In the genomic region with DNA sequence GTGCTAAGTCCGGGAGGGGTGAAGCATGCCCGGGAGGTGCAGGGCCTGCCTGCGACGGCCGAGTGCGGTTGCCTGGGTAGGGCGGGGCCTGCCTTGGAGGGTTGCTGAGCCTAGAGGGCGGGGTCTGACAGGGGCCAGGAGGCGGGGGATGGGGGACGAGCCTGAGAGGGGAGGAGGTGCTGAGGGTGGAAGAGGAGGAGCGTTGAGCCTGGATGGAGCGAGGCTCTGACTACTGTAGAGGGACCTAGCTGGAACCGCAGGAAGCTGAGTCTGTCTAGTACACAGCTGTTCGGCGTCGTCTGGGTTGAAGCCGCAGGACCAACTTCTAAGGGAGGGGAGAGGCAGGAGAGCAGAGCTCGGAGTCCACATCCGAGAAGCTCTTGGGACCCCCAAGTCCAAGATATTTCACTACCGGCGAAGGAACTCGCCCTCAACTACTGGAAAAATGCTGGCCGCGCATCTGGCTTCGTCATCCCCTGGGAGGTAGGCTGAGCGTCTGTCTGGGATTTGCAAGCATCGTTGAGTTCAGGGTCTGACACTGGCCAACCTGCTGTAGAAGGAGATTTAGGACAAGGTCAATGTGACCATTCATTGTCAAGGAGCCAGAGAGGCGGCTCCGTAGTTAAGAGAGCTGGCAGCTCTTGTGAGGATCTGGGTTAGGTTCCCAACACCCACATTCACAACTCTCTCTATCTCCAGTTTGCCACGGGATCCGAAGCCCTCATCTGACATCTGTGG, we compare ENCODE assay signal across 8 mouse cellular contexts. TPM values are rescaled to one million over a fixed set of nuclear protein-coding genes. Genes with fewer than 3 reads are reported as not detected.
DNase-seq lines count a peak whose midpoint lies in the region; ATAC-seq and TF ChIP-seq lines count a peak whose summit lies in the region.

A gene (plus strand): TSS at position 112 of the 738 bp plus-strand sequence.

- ATAC-seq in Patski, result peak; percentile 70
- ATAC-seq in hindbrain, embryonic 12.5 days (ENCODE audit: low FRiP score), result peak; percentile 89

- DNase-seq in Patski (ENCODE audit: low read depth, low spot score), result no peak
- peak; percentile 31 for DNase-seq in cerebellum, adult 9-10 months
- DNase-seq in frontal cortex, adult 2 months (ENCODE audit: extremely low spot score in 1 of 2, low spot score in 1 of 2), result peak in 1 of 2 experiments; percentile 64
- peak in 1 of 2 experiments; percentile 30 for DNase-seq in layer of hippocampus, postnatal 25 days (ENCODE audit: extremely low spot score in 1 of 2, low spot score in 1 of 2)
- DNase-seq in lung, postnatal 4 days, result peak; percentile 93 to 94
- peak; percentile 61 for DNase-seq in right cerebral cortex, postnatal 25 days
- DNase-seq in yolk sac, embryonic 10.5 days (ENCODE audit: low spot score), result peak; percentile 93

- peak within 1 kb of the TSS; percentile 33 for H3K4me3 ChIP-seq in hindbrain, embryonic 12.5 days

- in situ Hi-C loops in Patski (cut with MboI; ENCODE audit: low pct_unique_long_range_greater_than_20kb), result no loop called here

- peak within 1 kb of the TSS; percentile 67 for H3K4me2 ChIP-seq in hindbrain, embryonic 12.5 days (replicated peaks)

- no peaks in the 10 kb centered on the region for H3K9me3 ChIP-seq in hindbrain, embryonic 12.5 days (replicated peaks)

- H3K27ac ChIP-seq in hindbrain, embryonic 12.5 days, result no peak within 1 kb of the TSS

- no peaks in the 10 kb centered on the region for H3K27me3 ChIP-seq in Patski
- H3K27me3 ChIP-seq in hindbrain, embryonic 12.5 days, result peaks cover 83% of the 10 kb centered on the region

- H3K4me1 ChIP-seq in hindbrain, embryonic 12.5 days, result peaks cover 39% of the 10 kb centered on the region

- CTCF ChIA-PET in Patski (lab: Charles Lee), result no interaction called here

- no peak for TF ChIP-seq CTCF in Patski (IDR thresholded peaks at IDR 0.05)

- H3K9ac ChIP-seq in hindbrain, embryonic 12.5 days, result peak within 1 kb of the TSS; percentile 36; the same call in 1 of the 2 replicates

- POLR2A ChIA-PET in Patski (lab: Charles Lee), result no interaction called here

- H3K36me3 ChIP-seq in hindbrain, embryonic 12.5 days, result no peaks in the 10 kb centered on the region

- WGBS in hindbrain, embryonic 12.5 days, result 1% methylated on average over 27 of the region's 31 CpGs

RNA-seq across cellular contexts. Expression of the gene that starts here (rescaled TPM):
- 4.8 TPM for polyA plus RNA-seq in Patski (2021)
- 10.4 and 11.8 TPM in 2 replicates for polyA plus RNA-seq in frontal cortex, adult 2 months (2012; rRNA removed)
- 6.1 and 10.9 TPM in 2 replicates for polyA plus RNA-seq in hindbrain, embryonic 12.5 days (2016; fragmentation: Nextera tagmentation; extraction: Ambion mirVana)
- total RNA-seq in layer of hippocampus, postnatal 25 days (2021), result 10 to 100 TPM; 15.1 to 21.6 TPM
